Comparison of ENCODE assay signal across 32 mouse cellular contexts in the genomic region with DNA sequence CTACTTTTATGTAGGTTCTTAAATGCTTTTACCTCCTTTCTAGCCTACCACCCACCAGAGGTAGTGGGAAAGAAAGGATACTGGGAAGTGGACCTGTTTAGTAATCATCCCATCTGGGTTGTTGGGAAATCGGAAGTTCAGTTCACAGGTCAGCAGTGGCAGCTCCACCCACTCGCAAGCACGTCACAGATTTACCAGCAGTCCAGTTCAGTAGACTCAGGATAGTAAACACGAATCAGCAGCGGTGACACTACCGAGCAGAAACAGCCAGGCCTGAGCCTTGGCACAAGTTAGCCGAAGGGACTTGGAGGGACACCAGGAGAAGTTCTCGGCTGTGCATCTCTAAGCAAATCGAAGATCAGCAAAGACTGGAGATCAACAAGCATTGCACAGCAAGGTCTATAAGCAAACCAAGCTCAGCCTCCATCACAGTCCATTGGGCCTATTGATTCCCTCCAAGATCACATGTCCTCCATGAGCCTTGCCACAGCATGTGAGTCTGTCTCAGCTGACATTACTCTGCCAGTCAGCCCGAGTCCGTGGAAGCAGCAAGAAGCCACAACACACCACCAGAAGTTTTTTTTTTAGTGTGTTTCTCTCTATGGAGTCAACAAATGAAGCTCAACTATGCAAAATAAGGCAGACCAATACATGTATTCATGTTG. TPM values are rescaled to one million over a fixed set of nuclear protein-coding genes. Genes with fewer than 3 reads are reported as not detected.
DNase-seq lines count a peak whose midpoint lies in the region; ATAC-seq lines count a peak whose summit lies in the region.
"Had no signal": no experiment of that assay in that cellular context is flagged by ENCODE, and none has a peak within 500 bp of the region (broad histone marks: within the 10 kb centered on the region; RNA-seq: fewer than 3 reads in every experiment).

No protein-coding gene starts in this region.

- ATAC-seq in liver, embryonic 11.5 days (replicated peaks; ENCODE audit: low FRiP score): 0 out of 2 replicates have a peak, but pooled peaks have one; percentile 29
- peak; percentile 61 for ATAC-seq in liver, embryonic 16.5 days (ENCODE audit: low read depth)
- no peak for ATAC-seq in kidney, embryonic 16.5 days (ENCODE audit: low FRiP score, low TSS enrichment)
- ATAC-seq: CD4-positive, CD25-positive, alpha-beta regulatory T cell, adult 4 months; forebrain, embryonic 14.5 days had no signal

- no peak overlapping the region for H3K4me3 ChIP-seq in heart, embryonic 10.5 days
- no peak overlapping the region for H3K4me3 ChIP-seq in liver, embryonic 11.5 days (ENCODE audit: low read depth, low read length)
- H3K4me3 ChIP-seq in liver, embryonic 16.5 days (ENCODE audit: low read depth, low read length): no peak overlapping the region
- no peak overlapping the region for H3K4me3 ChIP-seq in kidney, embryonic 16.5 days (ENCODE audit: low read length)
- H3K4me3 ChIP-seq: embryonic facial prominence, embryonic 13.5 days; embryonic facial prominence, embryonic 15.5 days; erythroblast, embryonic 14.5 days; forebrain, embryonic 10.5 days; forebrain, embryonic 12.5 days had no signal

- no peak overlapping the region for H3K9ac ChIP-seq in liver, embryonic 11.5 days (ENCODE audit: low read depth, low read length)
- H3K9ac ChIP-seq in liver, embryonic 16.5 days (ENCODE audit: low read depth, low read length): no peak overlapping the region
- no peak overlapping the region for H3K9ac ChIP-seq in kidney, embryonic 16.5 days (replicated peaks; ENCODE audit: low read length)
- H3K9ac ChIP-seq: embryonic facial prominence, embryonic 13.5 days; embryonic facial prominence, embryonic 15.5 days; forebrain, embryonic 12.5 days had no signal

- H3K9me3 ChIP-seq in heart, embryonic 10.5 days: no peaks in the 10 kb centered on the region
- H3K9me3 ChIP-seq in liver, embryonic 11.5 days (ENCODE audit: control insufficient read depth, low read length): no peaks in the 10 kb centered on the region
- H3K9me3 ChIP-seq in liver, embryonic 16.5 days (replicated peaks; ENCODE audit: control insufficient read depth, low read length): no peaks in the 10 kb centered on the region
- H3K9me3 ChIP-seq in kidney, embryonic 16.5 days (ENCODE audit: low read length): no peaks in the 10 kb centered on the region
- H3K9me3 ChIP-seq: embryonic facial prominence, embryonic 13.5 days; embryonic facial prominence, embryonic 15.5 days; forebrain, embryonic 10.5 days; forebrain, embryonic 12.5 days; G1E had no signal

- no peaks in the 10 kb centered on the region for H3K4me1 ChIP-seq in heart, embryonic 10.5 days
- no peaks in the 10 kb centered on the region for H3K4me1 ChIP-seq in liver, embryonic 11.5 days (replicated peaks; ENCODE audit: control insufficient read depth, insufficient read depth, low read length)
- H3K4me1 ChIP-seq in liver, embryonic 16.5 days (ENCODE audit: control insufficient read depth, low read depth, low read length): no peaks in the 10 kb centered on the region
- no peaks in the 10 kb centered on the region for H3K4me1 ChIP-seq in kidney, embryonic 16.5 days (ENCODE audit: insufficient read depth, low read length)
- H3K4me1 ChIP-seq: embryonic facial prominence, embryonic 13.5 days; embryonic facial prominence, embryonic 15.5 days; forebrain, embryonic 10.5 days; forebrain, embryonic 12.5 days had no signal

- no peak overlapping the region for H3K27ac ChIP-seq in heart, embryonic 10.5 days
- no peak overlapping the region for H3K27ac ChIP-seq in liver, embryonic 11.5 days (ENCODE audit: low read depth, low read length)
- H3K27ac ChIP-seq in liver, embryonic 16.5 days (ENCODE audit: low read length): no peak overlapping the region
- H3K27ac ChIP-seq in kidney, embryonic 16.5 days (ENCODE audit: low read length): no peak overlapping the region
- H3K27ac ChIP-seq: embryonic facial prominence, embryonic 13.5 days; embryonic facial prominence, embryonic 15.5 days; forebrain, embryonic 10.5 days; forebrain, embryonic 12.5 days had no signal

- H3K4me2 ChIP-seq in liver, embryonic 11.5 days: no peak overlapping the region
- H3K4me2 ChIP-seq in liver, embryonic 16.5 days (ENCODE audit: low read depth, low read length): no peak overlapping the region
- no peak overlapping the region for H3K4me2 ChIP-seq in kidney, embryonic 16.5 days (replicated peaks; ENCODE audit: low read depth, low read length)
- H3K4me2 ChIP-seq: embryonic facial prominence, embryonic 13.5 days; embryonic facial prominence, embryonic 15.5 days; forebrain, embryonic 12.5 days had no signal

- peak; percentile 60 for DNase-seq in heart, embryonic 10.5 days (ENCODE audit: low spot score)
- DNase-seq in heart, adult 8-10 months (ENCODE audit: low spot score): no peak
- no peak for DNase-seq in liver, embryonic 11.5 days (ENCODE audit: low spot score)
- no peak for DNase-seq in liver
- DNase-seq in yolk sac, embryonic 10.5 days (ENCODE audit: low spot score): peak; percentile 40
- DNase-seq in left cerebral cortex, adult 18-20 months (ENCODE audit: low spot score in 2 of 2): no peak
- DNase-seq: adrenal gland, adult 2 months; adrenal gland, postnatal 10 days; adrenal gland, postnatal 25 days; B cell, adult 2 months; cerebellum, adult 11 months; cerebellum, adult 18-20 months; cerebellum, adult 8-10 months; cerebellum, adult 9-11 months; cerebellum, postnatal 14 days; cerebellum, postnatal 36 days; embryo, embryonic 11 days had no signal

- H3K36me3 ChIP-seq in heart, embryonic 10.5 days: no peaks in the 10 kb centered on the region
- H3K36me3 ChIP-seq in liver, embryonic 11.5 days (ENCODE audit: control insufficient read depth, insufficient read depth, low read length): no peaks in the 10 kb centered on the region
- H3K36me3 ChIP-seq in liver, embryonic 16.5 days (ENCODE audit: control insufficient read depth, insufficient read depth): no peaks in the 10 kb centered on the region
- no peaks in the 10 kb centered on the region for H3K36me3 ChIP-seq in kidney, embryonic 16.5 days (ENCODE audit: insufficient read depth, low read length)
- H3K36me3 ChIP-seq: embryonic facial prominence, embryonic 13.5 days; embryonic facial prominence, embryonic 15.5 days; forebrain, embryonic 10.5 days; forebrain, embryonic 12.5 days; G1E had no signal

- 90% methylated on average over 11 of the region's 11 CpGs for WGBS in heart, embryonic 10.5 days
- 85% methylated on average over 11 of the region's 11 CpGs for WGBS in liver, embryonic 11.5 days
- 73% methylated on average over 11 of the region's 11 CpGs for WGBS in liver, embryonic 16.5 days (ENCODE audit: insufficient replicate concordance)
- WGBS in kidney, embryonic 16.5 days: 88% methylated on average over 11 of the region's 11 CpGs

- no peaks in the 10 kb centered on the region for H3K27me3 ChIP-seq in heart, embryonic 10.5 days (ENCODE audit: insufficient read depth, poor library complexity, severe bottlenecking)
- no peaks in the 10 kb centered on the region for H3K27me3 ChIP-seq in liver, embryonic 11.5 days (replicated peaks; ENCODE audit: control insufficient read depth, insufficient read depth, low read length)
- H3K27me3 ChIP-seq in liver, embryonic 16.5 days (ENCODE audit: control insufficient read depth, insufficient read depth, low read depth, low read length): no peaks in the 10 kb centered on the region
- H3K27me3 ChIP-seq in kidney, embryonic 16.5 days (ENCODE audit: insufficient read depth, low read length): no peaks in the 10 kb centered on the region
- H3K27me3 ChIP-seq: CH12.LX; embryonic facial prominence, embryonic 13.5 days; embryonic facial prominence, embryonic 15.5 days; forebrain, embryonic 12.5 days had no signal

RNA-seq across cellular contexts. Expression of gene Odaph, which starts 6.0 kb away (rescaled TPM):
- not detected in 2 replicates for polyA plus RNA-seq in heart, embryonic 10.5 days (2016; fragmentation: Nextera tagmentation; extraction: Ambion mirVana)
- total RNA-seq in heart, adult 8-10 months (2022): not detected
- not detected in 2 replicates for polyA plus RNA-seq in liver, embryonic 11.5 days (2014; fragmentation: Nextera tagmentation; extraction: Ambion mirVana)
- polyA plus RNA-seq in liver, embryonic 16.5 days (2015; fragmentation: Nextera tagmentation; extraction: Ambion mirVana): not detected in 2 replicates
- total RNA-seq in left cerebral cortex, adult 18-20 months (2021): not detected
- polyA plus RNA-seq in kidney, embryonic 16.5 days (2015; fragmentation: Nextera tagmentation; extraction: Ambion mirVana): not detected in 2 replicates
- total RNA-seq: adrenal gland, adult 2 months; adrenal gland, postnatal 10 days; adrenal gland, postnatal 25 days; adrenal gland, postnatal 4 days; common myeloid progenitor, adult 5-6 weeks had no signal
- polyA plus RNA-seq: adrenal gland, adult 2 months; brain, embryonic 14.5 days; CD4-positive, CD25-positive, alpha-beta regulatory T cell, adult 4 months; embryonic facial prominence, embryonic 11.5 days; embryonic facial prominence, embryonic 13.5 days; erythroblast, embryonic 14.5 days; forebrain, embryonic 10.5 days; forebrain, embryonic 12.5 days; forebrain, embryonic 14.5 days; G1E had no signal

RNA-seq across cellular contexts. Expression of gene Rchy1, which starts 18.4 kb away (rescaled TPM):
- 56.7 and 60.1 TPM in 2 replicates for polyA plus RNA-seq in heart, embryonic 10.5 days (2016; fragmentation: Nextera tagmentation; extraction: Ambion mirVana)
- 10 to 100 TPM; 30.1 to 35.5 (median 32.2) TPM for total RNA-seq in heart, adult 8-10 months (2022)
- polyA plus RNA-seq in liver, embryonic 11.5 days (2014; fragmentation: Nextera tagmentation; extraction: Ambion mirVana): 44.8 and 46.9 TPM in 2 replicates
- 29.1 and 29.3 TPM in 2 replicates for polyA plus RNA-seq in liver, embryonic 16.5 days (2015; fragmentation: Nextera tagmentation; extraction: Ambion mirVana)
- total RNA-seq in left cerebral cortex, adult 18-20 months (2021): 10 to 100 TPM; 39.9 to 41.1 TPM
- polyA plus RNA-seq in kidney, embryonic 16.5 days (2015; fragmentation: Nextera tagmentation; extraction: Ambion mirVana): 74.4 and 77.1 TPM in 2 replicates

Comparison
In these comparisons a context has a peak if more than half of its experiments do, and no peak if none do; other contexts are left out.
1. DNase-seq: peak in heart, embryonic 10.5 days (single experiment) and yolk sac, embryonic 10.5 days (single experiment); none in heart, adult 8-10 months (single experiment), liver, embryonic 11.5 days (single experiment), liver (single experiment) and left cerebral cortex, adult 18-20 months (0 of 2).